Mouse (Mus musculus) liver, postnatal 0 days (tissue): ENCODE results near the gene Ccdc66. TPM values are rescaled to one million over a fixed set of nuclear protein-coding genes. Genes with fewer than 3 reads are reported as not detected.
A peak's percentile ranks its signal among the peaks of the same experiment; 100 is the strongest.

Source experiments
- ATAC-seq: fragments of 200-750 bp; cut with Nextera tagmentation; 2 replicates; pipeline ENCODE4 v1.8.0; 2017; ENCODE audit warnings: mild to moderate bottlenecking, moderate library complexity
- DNase-seq: peaks from one replicate; pipeline ENCODE4 v3.0.0-alpha.2; 2016
- H3K27ac ChIP-seq: fragments of 300-500 bp; sonication (generic); 2 replicates; pipeline ENCODE4 v1.5.1; 2014; ENCODE audit warnings: antibody characterized with exemption, moderate library complexity, mild to moderate bottlenecking, low read depth
- H3K27me3 ChIP-seq: fragments of 300-500 bp; sonication (generic); 2 replicates; pipeline ENCODE4 v1.6.1; 2014; ENCODE audit warnings: low read length, control low read depth, mixed read lengths; ENCODE audit not compliant: insufficient read depth
- H3K36me3 ChIP-seq: fragments of 300-500 bp; sonication (generic); replicated peaks from 2 replicates; pipeline ENCODE4 v1.6.1; 2014; ENCODE audit warnings: mild to moderate bottlenecking, control low read depth, low read length, moderate library complexity, mixed read lengths; ENCODE audit not compliant: insufficient read depth
- H3K4me1 ChIP-seq: fragments of 300-500 bp; sonication (generic); 2 replicates; pipeline ENCODE4 v1.6.1; 2014; ENCODE audit warnings: antibody characterized with exemption, mild to moderate bottlenecking, control low read depth; ENCODE audit not compliant: insufficient read depth
- H3K4me2 ChIP-seq: fragments of 300-500 bp; sonication (generic); 2 replicates; pipeline ENCODE4 v1.6.1; 2014; ENCODE audit warnings: low read depth, mild to moderate bottlenecking, low read length, moderate library complexity, mixed read lengths
- H3K4me3 ChIP-seq: fragments of 300-500 bp; sonication (generic); 2 replicates; pipeline ENCODE4 v1.5.1; 2014; ENCODE audit warnings: low read depth, low read length
- H3K9ac ChIP-seq: fragments of 300-500 bp; sonication (generic); replicated peaks from 2 replicates; pipeline ENCODE4 v1.6.1; 2014; ENCODE audit warnings: mild to moderate bottlenecking, moderate library complexity
- H3K9me3 ChIP-seq: fragments of 300-500 bp; sonication (generic); 2 replicates; pipeline ENCODE4 v1.6.1; 2016; ENCODE audit warnings: mild to moderate bottlenecking, control low read depth, low read length, mixed read lengths
- CTCF ChIP-seq: sonication (generic); IDR thresholded peaks from 2 replicates; pipeline ENCODE4 v1.5.1; 2016; ENCODE audit warnings: antibody characterized with exemption, low read depth
- EP300 ChIP-seq: IDR thresholded peaks from 2 replicates; pipeline ENCODE4 v1.6.1; 2016; ENCODE audit warnings: antibody characterized with exemption, low read depth, mild to moderate bottlenecking
- WGBS: fragments of 180-500 bp; shearing (Covaris S2); extraction: QIAGEN DNeasy Blood & Tissue Kit; methylation state at CpG from one replicate; pipeline ENCODE4 v1.1.7; 2014; ENCODE audit not compliant: insufficient replicate concordance; 5-methylcytosine and 5-hydroxymethylcytosine counted together
- polyA plus RNA-seq: library from polyadenylated mRNA; unstranded; fragments of >200 nt; fragmentation: Nextera tagmentation; extraction: Ambion mirVana; gene quantifications from 2 replicates; pipeline ENCODE4 v1.2.1, GENCODE M21; 2015

The Ccdc66 gene
- polyA plus RNA-seq = 1.3 and 1.9 TPM in 2 replicates

GRCm38 (mm10) chr14:27507894-27508643, at the start of gene Ccdc66:
Gene Ccdc66 (minus strand): TSS chr14:27508460.
- TF ChIP-seq CTCF (no peak), EP300 (no peak)
- Histone ChIP-seq H3K27ac (peak within 1 kb of the TSS; percentile 34), H3K9me3 (no peaks in the 10 kb centered on the region)

GRCm38 (mm10) chr14:27543838-27544426, 35.7 kb upstream of the Ccdc66 start:
- Histone ChIP-seq H3K27me3 (no peaks in the 10 kb centered on the region), H3K36me3 (no peaks in the 10 kb centered on the region), H3K4me2 (no peak overlapping the region), H3K9ac (no peak overlapping the region), H3K4me1 (no peaks in the 10 kb centered on the region), H3K9me3 (no peaks in the 10 kb centered on the region), H3K27ac (no peak overlapping the region), H3K4me3 (no peak overlapping the region)
- no peak for TF ChIP-seq CTCF
- no peak for TF ChIP-seq EP300
- ATAC-seq (no peak), DNase-seq (no peak)
- WGBS = 78% methylated on average over 4 of the region's 4 CpGs

More at GRCm38 (mm10) chr14:27507894-27508643, at the start of gene Ccdc66:
- peak within 1 kb of the TSS; percentile 74 for H3K9ac ChIP-seq
- H3K27me3 ChIP-seq = no peaks in the 10 kb centered on the region
- H3K4me1 ChIP-seq = no peaks in the 10 kb centered on the region; the same call in 1 of the 2 replicates
- DNase-seq (peak; percentile 97), ATAC-seq (peak; percentile 99)
- H3K4me2 ChIP-seq = peak within 1 kb of the TSS; percentile 78
- 1% methylated on average over 51 of the region's 51 CpGs for WGBS
- no peaks in the 10 kb centered on the region for H3K36me3 ChIP-seq
- H3K4me3 ChIP-seq = peak within 1 kb of the TSS; percentile 84

- Histone ChIP-seq H3K27ac (no peak overlapping the region), H3K9me3 (no peaks in the 10 kb centered on the region), H3K36me3 (no peaks in the 10 kb centered on the region), H3K27me3 (no peaks in the 10 kb centered on the region), H3K4me3 (no peak overlapping the region), H3K4me2 (no peak overlapping the region), H3K4me1 (no peaks in the 10 kb centered on the region), H3K9ac (no peak overlapping the region)
- no peak for DNase-seq
- no peak for TF ChIP-seq EP300
- TF ChIP-seq CTCF = no peak
- WGBS = 65% methylated on average over 3 of the region's 3 CpGs
- no peak for ATAC-seq
These were observed 28.2 kb upstream of the Ccdc66 start for GRCm38 (mm10) chr14:27536441-27536840.

- ATAC-seq = no peak
- no peaks in the 10 kb centered on the region for H3K27me3 ChIP-seq
- no peak overlapping the region for H3K9ac ChIP-seq
These were observed 16.3 kb upstream of the Ccdc66 start for GRCm38 (mm10) chr14:27524541-27524940.

GRCm38 (mm10) chr14:27508644-27509301, 513 bp upstream of the Ccdc66 start:
- 35% methylated on average over 15 of the region's 15 CpGs for WGBS
- H3K9me3 ChIP-seq = no peaks in the 10 kb centered on the region
- DNase-seq (peak; percentile 13), ATAC-seq (peak; percentile 53)
- peak overlapping the region; percentile 84 for H3K4me3 ChIP-seq
- TF ChIP-seq CTCF = no peak
- TF ChIP-seq EP300 = no peak
- H3K27ac ChIP-seq = no peak overlapping the region
- no peaks in the 10 kb centered on the region for H3K27me3 ChIP-seq
- no peaks in the 10 kb centered on the region; the same call in 1 of the 2 replicates for H3K4me1 ChIP-seq
- H3K4me2 ChIP-seq = peak overlapping the region; percentile 78
- peak overlapping the region; percentile 74 for H3K9ac ChIP-seq
- H3K36me3 ChIP-seq = no peaks in the 10 kb centered on the region

More at GRCm38 (mm10) chr14:27524541-27524940, 16.3 kb upstream of the Ccdc66 start:
- Histone ChIP-seq H3K4me1 (no peaks in the 10 kb centered on the region), H3K27ac (no peak overlapping the region), H3K36me3 (no peaks in the 10 kb centered on the region), H3K4me2 (no peak overlapping the region), H3K9me3 (peaks cover 7% of the 10 kb centered on the region), H3K4me3 (no peak overlapping the region)
- DNase-seq = no peak
- TF ChIP-seq EP300 (no peak), CTCF (no peak)

- ATAC-seq (no peak), DNase-seq (no peak)
- Histone ChIP-seq H3K4me3 (no peak overlapping the region), H3K9ac (no peak overlapping the region), H3K4me2 (no peak overlapping the region), H3K27me3 (no peaks in the 10 kb centered on the region), H3K9me3 (no peaks in the 10 kb centered on the region), H3K27ac (no peak overlapping the region), H3K36me3 (0 out of 2 replicates have a peak, but pooled peaks cover 3% of the 10 kb centered on the region), H3K4me1 (no peaks in the 10 kb centered on the region)
- TF ChIP-seq EP300 (no peak), CTCF (no peak)
- WGBS = 78% methylated on average over 4 of the region's 4 CpGs
These were observed 7.2 kb downstream of the Ccdc66 start for GRCm38 (mm10) chr14:27501096-27501495.
